Mouse (Mus musculus): ENCODE measurements around the gene Lyve1.

- no peak for TF ChIP-seq EP300 (IDR thresholded peaks at IDR 0.05; ENCODE audit: low read depth)
- TF ChIP-seq CTCF (IDR thresholded peaks at IDR 0.05; ENCODE audit: low read depth) = peak; percentile 30; the same call in 1 of the 2 replicates
Observed at GRCm38 (mm10) chr7:110818206-110818605, 44.8 kb downstream of the Lyve1 start.
